Mouse (Mus musculus) midbrain, embryonic 16.5 days (tissue): ENCODE measurements around the gene Gm47985. TPM values are rescaled to one million over a fixed set of nuclear protein-coding genes. Genes with fewer than 3 reads are reported as not detected.
"Not testable (repeated sequence)": the region's sequence is repeated elsewhere in the genome, so short reads cannot be mapped to it uniquely, and the experiment has no call there.

ENCODE experiments used
- ATAC-seq: fragments of 200-750 bp; cut with Nextera tagmentation; 2 replicates; pipeline ENCODE4 v1.8.0; 2017; ENCODE audit warnings: moderate TSS enrichment
- H3K27ac ChIP-seq: fragments of 300-500 bp; sonication (generic); 2 replicates; pipeline ENCODE4 v1.5.1; 2014; ENCODE audit warnings: mild to moderate bottlenecking, low read length, mixed read lengths
- H3K27me3 ChIP-seq: fragments of 300-500 bp; sonication (generic); 2 replicates; pipeline ENCODE4 v1.6.1; 2014; ENCODE audit warnings: low read depth, low read length, mixed read lengths; ENCODE audit not compliant: control insufficient read depth, insufficient read depth
- H3K36me3 ChIP-seq: fragments of 300-500 bp; sonication (generic); 2 replicates; pipeline ENCODE4 v1.6.1; 2014; ENCODE audit warnings: mild to moderate bottlenecking, low read length, moderate library complexity, mixed read lengths; ENCODE audit not compliant: control insufficient read depth, insufficient read depth
- H3K4me1 ChIP-seq: fragments of 300-500 bp; sonication (generic); 2 replicates; pipeline ENCODE4 v1.6.1; 2014; ENCODE audit warnings: mild to moderate bottlenecking, low read length, mixed read lengths; ENCODE audit not compliant: control insufficient read depth, insufficient read depth
- H3K4me2 ChIP-seq: fragments of 300-500 bp; sonication (generic); 2 replicates; pipeline ENCODE4 v1.6.1; 2014; ENCODE audit warnings: mild to moderate bottlenecking, low read length, mixed read lengths
- H3K4me3 ChIP-seq: fragments of 300-500 bp; sonication (generic); 2 replicates; pipeline ENCODE4 v1.5.1; 2014; ENCODE audit warnings: low read depth, mild to moderate bottlenecking, low read length, moderate library complexity, mixed read lengths
- H3K9ac ChIP-seq: fragments of 300-500 bp; sonication (generic); 2 replicates; pipeline ENCODE4 v1.6.1; 2014; ENCODE audit warnings: low read depth, low read length, mixed read lengths
- H3K9me3 ChIP-seq: fragments of 300-500 bp; sonication (generic); replicated peaks from 2 replicates; pipeline ENCODE4 v1.6.1; 2014; ENCODE audit warnings: mild to moderate bottlenecking, low read length, mixed read lengths; ENCODE audit not compliant: control insufficient read depth, poor library complexity, severe bottlenecking
- WGBS: fragments of 180-500 bp; shearing (Covaris S2); extraction: QIAGEN DNeasy Blood & Tissue Kit; methylation state at CpG from one replicate; pipeline ENCODE4 v1.1.7; 2014; 5-methylcytosine and 5-hydroxymethylcytosine counted together
- polyA plus RNA-seq: library from polyadenylated mRNA; unstranded; fragments of >200 nt; fragmentation: Nextera tagmentation; extraction: Ambion mirVana; gene quantifications from 2 replicates; pipeline ENCODE4 v1.2.1, GENCODE M21; 2015

The Gm47985 gene
- polyA plus RNA-seq, 1 experiment from 2014 or later = not detected

DNA sequence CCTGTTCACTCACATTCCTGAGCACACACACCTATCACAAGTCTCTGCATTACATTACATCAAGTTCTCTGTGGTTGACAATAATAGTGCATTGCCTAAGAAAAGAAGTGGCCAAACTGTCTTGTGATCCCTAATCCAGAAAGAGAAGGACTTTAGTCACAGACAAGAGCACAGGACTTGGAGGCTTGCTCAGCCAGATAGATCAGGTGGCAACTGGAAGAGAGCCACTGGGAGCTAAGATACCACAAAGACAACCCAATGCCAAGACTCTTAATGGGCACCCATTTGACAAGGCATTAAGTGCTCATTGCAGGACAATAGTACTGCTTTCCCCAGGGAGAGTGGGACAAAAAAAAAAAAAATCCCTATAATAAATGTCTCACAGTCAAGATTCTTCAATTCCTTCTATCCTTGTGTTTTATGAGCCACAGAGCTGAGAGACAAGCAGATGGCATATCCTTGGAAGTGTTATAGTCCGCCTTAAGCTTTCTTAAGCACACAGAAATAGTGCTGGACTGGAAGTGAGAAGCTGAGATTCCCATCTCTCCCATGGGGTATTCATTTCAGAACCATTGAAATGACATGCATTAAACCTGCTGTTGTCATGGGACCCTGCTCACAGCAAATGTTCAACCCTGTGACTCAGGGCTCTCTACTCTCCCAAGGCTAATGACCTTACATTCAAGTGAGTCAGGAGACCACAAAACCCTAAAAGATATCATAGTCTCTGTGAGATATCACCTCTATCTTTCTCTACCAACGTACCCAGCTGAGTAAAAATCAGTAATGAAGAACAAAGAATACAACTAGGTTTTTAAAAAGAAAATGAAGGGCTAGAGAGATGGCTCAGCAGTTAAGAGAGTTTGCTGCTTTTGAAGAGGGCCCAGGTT lies 10.5 kb upstream of the Gm47985 start:
- no peak overlapping the region for H3K4me2 ChIP-seq
- H3K4me3 ChIP-seq = no peak overlapping the region
- no peaks in the 10 kb centered on the region for H3K27me3 ChIP-seq
- H3K36me3 ChIP-seq = no peaks in the 10 kb centered on the region
- no peak for ATAC-seq
- no peaks in the 10 kb centered on the region for H3K9me3 ChIP-seq
- H3K9ac ChIP-seq = no peak overlapping the region
- H3K27ac ChIP-seq = no peak overlapping the region
- peaks cover 15% of the 10 kb centered on the region for H3K4me1 ChIP-seq
- 85% methylated on average over 2 of the region's 2 CpGs for WGBS

DNA sequence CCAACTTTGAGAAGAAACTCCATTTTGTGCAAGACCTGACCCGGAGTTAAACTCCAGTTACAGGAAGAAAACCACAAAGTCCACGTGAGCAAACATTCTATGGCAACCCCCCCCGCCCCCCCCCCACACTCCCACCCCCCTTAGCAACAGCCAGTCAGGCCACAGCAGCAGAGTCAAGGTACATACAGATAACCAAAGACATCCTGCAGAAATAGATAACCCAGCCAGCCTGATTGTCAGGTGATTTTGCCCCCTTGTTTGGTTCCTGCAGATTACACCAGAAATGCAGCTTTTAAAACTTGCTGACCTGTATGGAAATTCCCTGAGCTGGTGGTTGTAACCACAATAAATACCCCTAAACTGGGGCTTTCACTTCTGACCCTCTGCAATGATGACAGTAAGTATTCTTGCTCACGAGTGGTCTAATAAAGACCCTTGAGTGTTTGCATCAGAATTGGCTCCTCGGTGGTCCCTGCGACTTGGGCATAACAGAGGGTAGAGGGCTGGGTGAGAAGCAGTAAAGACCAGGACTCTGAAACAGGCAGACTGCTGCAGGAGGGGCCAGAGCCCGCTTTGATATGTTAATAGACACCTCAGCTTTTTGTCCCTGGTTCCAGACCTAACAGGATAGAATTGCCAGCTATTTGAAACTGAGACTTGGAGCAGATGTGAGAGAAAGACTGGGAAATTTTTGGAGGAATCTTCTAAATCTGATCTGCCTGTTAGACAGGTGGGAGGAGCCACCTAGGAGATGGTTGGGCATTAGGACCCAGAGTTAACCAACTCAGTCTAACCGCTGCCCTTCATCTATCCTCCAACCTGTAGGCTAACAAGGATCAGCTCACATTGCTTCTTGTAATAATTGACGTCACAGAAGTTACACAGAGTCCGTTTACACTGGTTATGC lies 5.1 kb upstream of the Gm47985 start:
- 4% methylated on average over 10 of the region's 10 CpGs for WGBS
- no peaks in the 10 kb centered on the region for H3K9me3 ChIP-seq
- 0 out of 2 replicates have a peak overlapping the region, but pooled peaks have one; percentile 34 for H3K9ac ChIP-seq
- peaks cover 7% of the 10 kb centered on the region for H3K4me1 ChIP-seq
- no peak overlapping the region for H3K27ac ChIP-seq
- ATAC-seq = peak; percentile 93
- peak overlapping the region; percentile 58 for H3K4me2 ChIP-seq
- no peaks in the 10 kb centered on the region for H3K27me3 ChIP-seq
- H3K4me3 ChIP-seq = peak overlapping the region; percentile 35
- H3K36me3 ChIP-seq = no peaks in the 10 kb centered on the region

DNA sequence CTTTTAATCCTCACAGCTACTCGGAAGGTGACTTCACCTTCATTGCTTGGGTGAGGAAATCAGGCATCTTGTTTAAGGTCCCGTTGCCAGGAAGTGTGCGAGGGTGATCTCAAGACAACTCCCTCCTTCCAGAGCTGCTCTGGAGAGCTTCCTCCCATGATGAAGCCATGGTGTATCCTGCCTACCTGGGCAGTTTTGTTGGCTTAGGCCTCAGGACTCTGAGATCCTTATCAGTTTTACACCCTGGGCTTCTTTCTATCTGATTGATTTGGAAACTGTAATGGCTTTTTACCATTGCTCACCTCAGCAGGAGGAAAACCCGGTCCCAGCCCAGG lies 4.4 kb upstream of the Gm47985 start:
- no peaks in the 10 kb centered on the region for H3K27me3 ChIP-seq
- peak overlapping the region; percentile 35 for H3K4me3 ChIP-seq
- peaks cover 7% of the 10 kb centered on the region for H3K4me1 ChIP-seq
- H3K9me3 ChIP-seq = no peaks in the 10 kb centered on the region
- 0 out of 2 replicates have a peak overlapping the region, but pooled peaks have one; percentile 34 for H3K9ac ChIP-seq
- peak; percentile 46; the same call in 1 of the 2 replicates for ATAC-seq
- H3K36me3 ChIP-seq = no peaks in the 10 kb centered on the region
- WGBS = 10% methylated on average over 4 of the region's 4 CpGs
- H3K27ac ChIP-seq = 0 out of 2 replicates have a peak overlapping the region, but pooled peaks have one; percentile 9
- H3K4me2 ChIP-seq = peak overlapping the region; percentile 58

DNA sequence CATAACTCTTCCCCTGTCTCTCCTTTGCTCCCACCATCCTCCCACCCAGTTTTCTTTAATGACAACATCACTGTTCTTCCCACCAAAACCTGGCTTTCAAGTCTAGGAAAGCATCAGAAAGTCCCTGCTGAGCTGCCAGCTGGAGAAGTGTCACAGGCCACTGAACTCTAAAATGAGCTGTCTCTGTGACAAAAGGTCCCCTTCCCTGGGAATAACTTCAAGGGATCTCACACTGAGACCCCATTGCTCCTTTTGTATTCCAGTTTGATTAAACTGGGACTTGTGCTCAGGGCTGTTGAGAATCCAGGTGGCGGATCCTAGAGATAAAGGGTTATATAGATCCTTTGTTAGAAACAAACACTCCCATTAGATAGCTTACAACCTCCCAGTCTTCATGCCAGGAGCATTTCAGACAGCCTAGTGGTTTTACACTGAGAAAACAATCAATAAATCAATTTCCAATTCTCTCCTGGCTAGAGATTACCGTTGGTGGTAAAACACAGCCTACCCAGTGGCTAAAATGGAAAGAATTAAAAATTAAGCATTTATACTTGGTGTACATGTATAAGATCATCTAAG lies 3.7 kb upstream of the Gm47985 start:
- 18% methylated on average over 2 of the region's 2 CpGs for WGBS
- peak; percentile 28; the same call in 1 of the 2 replicates for ATAC-seq
- H3K27ac ChIP-seq = no peak overlapping the region
- no peak overlapping the region for H3K4me3 ChIP-seq
- H3K9me3 ChIP-seq = no peaks in the 10 kb centered on the region
- no peak overlapping the region for H3K9ac ChIP-seq
- H3K4me1 ChIP-seq = peaks cover 7% of the 10 kb centered on the region
- H3K27me3 ChIP-seq = no peaks in the 10 kb centered on the region
- H3K4me2 ChIP-seq = no peak overlapping the region
- H3K36me3 ChIP-seq = no peaks in the 10 kb centered on the region

DNA sequence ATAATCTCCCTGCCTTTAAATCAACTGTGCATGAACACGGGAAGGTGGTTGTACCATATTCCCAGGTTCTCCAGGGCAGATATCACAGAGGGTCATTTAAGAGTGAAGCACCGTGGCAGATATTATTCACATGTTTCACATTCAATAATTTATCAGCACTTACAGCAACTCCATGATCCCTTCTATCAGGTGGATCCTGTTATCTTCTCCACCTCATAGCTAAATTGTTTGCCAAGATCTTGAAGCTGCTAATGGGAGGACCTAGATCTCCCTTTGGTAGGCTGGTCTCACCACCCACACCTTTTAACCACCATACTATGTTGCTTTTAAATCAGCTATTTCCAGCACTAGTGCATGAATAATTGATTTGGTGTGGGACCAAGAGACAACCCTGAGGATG lies 2.2 kb upstream of the Gm47985 start:
- no peak for ATAC-seq

DNA sequence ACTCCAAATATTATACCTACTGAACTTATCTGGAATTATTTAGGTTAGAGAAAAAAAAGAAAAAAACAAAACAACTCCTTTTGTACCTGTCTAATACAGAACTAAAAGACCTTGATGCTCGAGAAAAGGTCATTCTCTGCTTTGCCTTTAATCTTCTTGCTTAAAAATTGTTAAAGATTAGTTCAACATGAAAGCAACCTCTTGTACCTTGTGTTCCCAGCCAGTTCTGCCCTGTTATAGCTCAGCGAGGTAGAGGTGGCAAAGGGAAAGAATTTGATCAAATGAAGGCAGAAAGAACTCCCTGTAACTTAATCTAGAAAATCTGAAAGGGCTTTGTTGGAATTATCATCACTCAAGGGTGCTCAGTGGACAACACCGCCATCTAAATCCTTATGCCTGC lies 3.8 kb downstream of the Gm47985 start:
- not testable (repeated sequence) for H3K4me3 ChIP-seq, ATAC-seq, H3K9me3 ChIP-seq, H3K4me1 ChIP-seq, H3K9ac ChIP-seq, H3K27me3 ChIP-seq, H3K36me3 ChIP-seq, H3K4me2 ChIP-seq, H3K27ac ChIP-seq
- WGBS = 73% methylated on average over 3 of the region's 3 CpGs

More for the DNA sequence above, 2.2 kb upstream of the Gm47985 start:
- H3K9ac ChIP-seq = no peak overlapping the region
- 65% methylated on average over 2 of the region's 2 CpGs for WGBS
- H3K27me3 ChIP-seq = no peaks in the 10 kb centered on the region
- H3K36me3 ChIP-seq = no peaks in the 10 kb centered on the region
- no peak overlapping the region for H3K4me3 ChIP-seq
- no peak overlapping the region for H3K4me2 ChIP-seq
- H3K9me3 ChIP-seq = no peaks in the 10 kb centered on the region
- H3K27ac ChIP-seq = no peak overlapping the region
- H3K4me1 ChIP-seq = peaks cover 7% of the 10 kb centered on the region

DNA sequence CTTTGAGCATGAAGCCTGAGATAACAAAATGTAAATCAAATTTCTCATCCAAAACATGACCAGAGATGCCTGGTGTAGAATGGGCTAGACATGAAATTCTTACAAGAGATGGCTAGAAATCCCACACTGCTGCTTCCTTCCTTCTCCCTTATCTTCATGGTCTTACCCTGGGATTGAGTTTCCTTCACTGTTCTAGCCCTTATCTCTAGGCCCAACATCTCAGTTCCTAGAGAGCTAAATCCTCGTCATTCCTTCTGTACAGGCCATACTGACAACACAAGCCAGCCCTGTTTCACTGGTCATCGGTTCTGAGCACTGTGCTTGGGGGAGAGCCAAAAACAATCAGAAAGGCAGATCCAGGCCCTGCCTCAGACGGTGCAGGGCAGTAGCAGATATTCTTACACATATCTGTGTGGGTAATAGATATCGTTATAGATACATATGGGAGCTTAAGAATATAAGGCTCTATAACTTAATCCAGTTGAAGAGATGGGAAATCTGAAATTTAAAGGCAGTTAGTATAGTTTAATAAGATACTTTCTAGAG lies 4.6 kb downstream of the Gm47985 start:
- H3K27me3 ChIP-seq, H3K36me3 ChIP-seq, H3K9ac ChIP-seq, H3K4me1 ChIP-seq, ATAC-seq, H3K27ac ChIP-seq, H3K4me3 ChIP-seq, H3K9me3 ChIP-seq, H3K4me2 ChIP-seq: not testable (repeated sequence)
- WGBS = 89% methylated on average over 4 of the region's 4 CpGs

DNA sequence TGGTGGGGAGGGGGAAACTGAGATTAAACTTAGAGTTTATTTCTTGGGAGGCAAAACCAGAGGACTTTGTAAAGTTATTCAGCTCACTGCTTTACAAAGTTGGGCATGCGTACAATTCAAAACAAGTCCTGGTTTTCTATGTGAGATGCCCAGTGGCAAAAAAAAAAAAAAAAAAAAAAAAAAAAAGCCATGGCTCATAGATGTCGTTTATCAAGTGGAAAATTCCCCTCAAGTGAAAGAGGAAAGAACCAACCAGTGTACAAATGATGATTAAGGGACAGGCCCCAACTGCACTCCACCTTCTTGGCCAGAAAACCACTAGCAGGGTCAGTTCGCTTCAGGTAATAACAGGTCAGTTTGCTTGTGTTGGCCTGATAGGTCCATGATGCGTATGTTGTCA lies 6.1 kb downstream of the Gm47985 start:
- H3K36me3 ChIP-seq = no peaks in the 10 kb centered on the region
- H3K9ac ChIP-seq = no peak overlapping the region
- 93% methylated on average over 4 of the region's 4 CpGs for WGBS
- no peaks in the 10 kb centered on the region for H3K9me3 ChIP-seq
- no peak overlapping the region for H3K27ac ChIP-seq
- no peaks in the 10 kb centered on the region for H3K27me3 ChIP-seq
- no peak overlapping the region for H3K4me3 ChIP-seq
- ATAC-seq = no peak
- H3K4me2 ChIP-seq = no peak overlapping the region
- H3K4me1 ChIP-seq = no peaks in the 10 kb centered on the region
